Mouse (Mus musculus) right cerebral cortex, postnatal 10 days (tissue): ENCODE data around the gene Tns3.
"Not testable (repeated sequence)": the region's sequence is repeated elsewhere in the genome, so short reads cannot be mapped to it uniquely, and the experiment has no call there.

Experiments
- DNase-seq, 2 experiments: peaks; one replicate each; pipeline ENCODE4 v3.0.0; 2021; ENCODE audit warnings: low spot score in 2 of 2

Tns3 gene

GRCm38 (mm10) chr11:8579789-8580188, 84.5 kb downstream of the Tns3 start:
- no peak for DNase-seq

- no peak for DNase-seq
These were observed 88.8 kb downstream of the Tns3 start for GRCm38 (mm10) chr11:8575217-8576180.

- no peak for DNase-seq
These were observed 89.8 kb downstream of the Tns3 start for GRCm38 (mm10) chr11:8574562-8574961.

GRCm38 (mm10) chr11:8572762-8573161, 91.6 kb downstream of the Tns3 start:
- DNase-seq, result no peak

- DNase-seq, result no peak
These were observed 94.9 kb downstream of the Tns3 start for GRCm38 (mm10) chr11:8569232-8570028.

GRCm38 (mm10) chr11:8568829-8569228, 95.5 kb downstream of the Tns3 start:
- DNase-seq, result no peak

GRCm38 (mm10) chr11:8566250-8566853, 98.0 kb downstream of the Tns3 start:
- peak; percentile 35 to 45 for DNase-seq

- DNase-seq, result no peak
These were observed 105.5 kb downstream of the Tns3 start for GRCm38 (mm10) chr11:8558761-8559282.

GRCm38 (mm10) chr11:8558258-8558657, 106.1 kb downstream of the Tns3 start:
- DNase-seq, result peak; percentile 34 to 40

GRCm38 (mm10) chr11:8557006-8557405, 107.3 kb downstream of the Tns3 start:
- peak; percentile 70 to 74 for DNase-seq

GRCm38 (mm10) chr11:8551710-8552109, 112.6 kb downstream of the Tns3 start:
- no peak for DNase-seq

- DNase-seq, result no peak
These were observed 116.7 kb downstream of the Tns3 start for GRCm38 (mm10) chr11:8547661-8548060.

GRCm38 (mm10) chr11:8545798-8546197, 118.5 kb downstream of the Tns3 start:
- DNase-seq, result no peak

- no peak for DNase-seq
These were observed 120.0 kb downstream of the Tns3 start for GRCm38 (mm10) chr11:8544355-8544754.

GRCm38 (mm10) chr11:8541222-8541815, 123.0 kb downstream of the Tns3 start:
- no peak for DNase-seq

- no peak for DNase-seq
These were observed 124.6 kb downstream of the Tns3 start for GRCm38 (mm10) chr11:8539593-8540265.

GRCm38 (mm10) chr11:8537013-8537614, 127.2 kb downstream of the Tns3 start:
- no peak for DNase-seq

GRCm38 (mm10) chr11:8534893-8535292, 129.4 kb downstream of the Tns3 start:
- peak; percentile 76 to 83 for DNase-seq

GRCm38 (mm10) chr11:8532771-8533170, 131.6 kb downstream of the Tns3 start:
- not testable (repeated sequence) for DNase-seq

- DNase-seq, result no peak
These were observed 132.1 kb downstream of the Tns3 start for GRCm38 (mm10) chr11:8532112-8532747.
